Mouse (Mus musculus) kidney, adult 2 months (tissue): Measurements from ENCODE around the gene Colgalt1.

Experiments
- CTCF ChIP-seq: fragments of 200-500 bp; conservative IDR thresholded peaks from 2 replicates; pipeline ENCODE4 v1.5.1; 2011; ENCODE audit warnings: low read depth, mild to moderate bottlenecking, control low read depth, low read length, moderate library complexity, mixed read lengths; ENCODE audit not compliant: insufficient read depth, insufficient read length
- POLR2A ChIP-seq: fragments of 200-500 bp; IDR thresholded peaks from one replicate; pipeline ENCODE4 v1.6.1; 2011; ENCODE audit warnings: low read depth, low read length, control low read depth

- TF ChIP-seq CTCF (no peak), POLR2A (no peak)
Observed at GRCm38 (mm10) chr8:71639318-71639717, 28.5 kb downstream of the Colgalt1 start.
